Mouse (Mus musculus) cortical plate, adult 2 months (tissue): ENCODE measurements at regions not wholly inside any gene's neighbourhood (a gene's known extent, or its start where the extent isn't known, plus 50 kb on each side); places are given as distances from the start of the nearest gene placed in this dataset.
"Not testable (repeated sequence)": the region's sequence is repeated elsewhere in the genome, so short reads cannot be mapped to it uniquely, and the experiment has no call there.

Experiments
- H3K27ac ChIP-seq: fragments of 200-500 bp; 2 replicates; pipeline ENCODE4 v1.5.1; 2012; ENCODE audit warnings: low read length, control low read depth, inconsistent platforms; ENCODE audit not compliant: insufficient read depth
- H3K4me1 ChIP-seq: fragments of 200-500 bp; 2 replicates; pipeline ENCODE4 v1.6.1; 2011; ENCODE audit warnings: low read length; ENCODE audit not compliant: control insufficient read depth, insufficient read depth
- H3K4me3 ChIP-seq: fragments of 200-500 bp; 2 replicates; pipeline ENCODE4 v1.5.1; 2011; ENCODE audit warnings: mild to moderate bottlenecking, low read length, control low read depth; ENCODE audit not compliant: insufficient read depth
- CTCF ChIP-seq: fragments of 200-500 bp; IDR thresholded peaks from 2 replicates; pipeline ENCODE4 v1.5.1; 2011; ENCODE audit warnings: mild to moderate bottlenecking, control low read depth, low read length; ENCODE audit not compliant: insufficient read depth; ENCODE audit errors: extremely low read depth
- POLR2A ChIP-seq: fragments of 200-500 bp; IDR thresholded peaks from 2 replicates; pipeline ENCODE4 v1.6.1; 2011; ENCODE audit warnings: mild to moderate bottlenecking, low read length, control low read depth; ENCODE audit not compliant: insufficient read depth; ENCODE audit errors: extremely low read depth

DNA sequence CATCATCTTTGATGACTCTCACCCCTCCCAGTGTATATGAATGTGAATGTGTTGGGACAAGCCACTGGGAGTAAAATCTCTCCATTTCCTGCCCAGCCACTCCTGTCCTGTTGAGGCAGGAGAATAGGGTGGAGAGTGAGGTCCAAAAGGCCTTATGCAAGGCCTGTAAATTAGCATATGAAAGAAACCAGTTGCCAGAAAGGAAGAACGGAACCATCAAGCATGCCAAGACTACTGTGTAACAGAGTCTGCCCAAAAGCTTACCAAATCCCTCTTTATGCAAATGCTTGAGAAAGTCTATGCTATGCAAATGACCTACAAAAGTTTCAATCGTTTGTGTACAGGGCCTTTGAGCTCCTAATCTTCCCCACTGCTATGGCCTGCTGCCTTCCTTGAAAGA, 404.0 kb upstream of the Tbl1xr1 start:
- H3K4me1 ChIP-seq: no peaks in the 10 kb centered on the region
- H3K27ac ChIP-seq: no peak overlapping the region
- no peak overlapping the region for H3K4me3 ChIP-seq
- TF ChIP-seq CTCF (no peak), POLR2A (no peak)

- Histone ChIP-seq H3K4me1 (no peaks in the 10 kb centered on the region), H3K4me3 (no peak overlapping the region), H3K27ac (no peak overlapping the region)
- TF ChIP-seq POLR2A (no peak), CTCF (no peak)
Observed at GRCm38 (mm10) chr3:21673466-21673865, 403.0 kb upstream of the Tbl1xr1 start.

DNA sequence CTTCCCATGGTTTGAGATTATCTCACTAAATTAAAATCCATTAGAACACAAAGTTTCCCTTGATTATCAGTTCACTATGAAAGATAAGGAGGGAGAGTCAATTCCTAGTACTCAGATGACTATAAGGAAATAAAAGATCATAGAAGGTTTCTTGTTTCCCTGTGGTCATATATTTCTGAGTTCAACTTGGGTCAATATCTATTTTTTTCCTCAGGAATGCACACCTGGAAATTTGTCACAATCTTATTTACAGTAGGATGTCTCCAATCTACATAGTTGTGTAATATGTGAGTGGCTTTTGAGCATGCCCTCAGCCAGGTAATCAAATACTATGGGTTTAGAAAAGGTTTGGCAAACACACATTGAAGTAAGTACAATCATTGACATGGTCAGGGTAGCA, 398.2 kb upstream of the Tbl1xr1 start:
- TF ChIP-seq CTCF: no peak
- no peak for TF ChIP-seq POLR2A
- no peaks in the 10 kb centered on the region for H3K4me1 ChIP-seq
- H3K27ac ChIP-seq: no peak overlapping the region
- H3K4me3 ChIP-seq: no peak overlapping the region

- H3K27ac ChIP-seq: no peak overlapping the region
- no peak overlapping the region for H3K4me3 ChIP-seq
- H3K4me1 ChIP-seq: no peaks in the 10 kb centered on the region
- TF ChIP-seq POLR2A: no peak
- TF ChIP-seq CTCF: no peak
Observed at GRCm38 (mm10) chr3:21678734-21679133, 397.7 kb upstream of the Tbl1xr1 start.

GRCm38 (mm10) chr3:21697980-21698672, 378.3 kb upstream of the Tbl1xr1 start:
- not testable (repeated sequence) for H3K27ac ChIP-seq, H3K4me1 ChIP-seq, H3K4me3 ChIP-seq

- TF ChIP-seq POLR2A: no peak
- TF ChIP-seq CTCF: no peak
- Histone ChIP-seq H3K27ac (no peak overlapping the region), H3K4me1 (no peaks in the 10 kb centered on the region), H3K4me3 (no peak overlapping the region)
Observed at GRCm38 (mm10) chr3:21699526-21699925, 376.9 kb upstream of the Tbl1xr1 start.

DNA sequence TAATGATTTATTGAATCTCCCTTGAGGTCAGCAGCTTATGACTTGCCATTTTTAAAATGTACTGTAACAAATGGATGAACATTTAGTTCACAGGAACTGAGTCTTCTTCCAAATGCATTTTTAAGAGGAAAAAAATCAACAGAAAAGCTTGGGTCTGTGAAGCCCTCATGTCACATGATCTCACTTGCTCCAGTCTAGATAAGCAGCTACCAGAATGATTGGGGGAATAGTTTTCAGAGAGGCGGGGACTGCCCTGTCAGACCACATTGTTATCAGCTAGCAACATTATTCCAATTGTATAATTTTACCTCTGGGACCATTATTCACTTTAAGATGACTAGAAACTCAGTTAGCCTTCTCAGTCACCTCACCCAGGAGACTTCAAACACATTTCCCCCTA, 376.1 kb upstream of the Tbl1xr1 start:
- no peak for TF ChIP-seq CTCF
- no peak for TF ChIP-seq POLR2A
- Histone ChIP-seq H3K4me1 (no peaks in the 10 kb centered on the region), H3K27ac (no peak overlapping the region), H3K4me3 (no peak overlapping the region)

- H3K4me1 ChIP-seq: no peaks in the 10 kb centered on the region; the same call in 1 of the 2 replicates
- H3K4me3 ChIP-seq: no peak overlapping the region
- TF ChIP-seq CTCF: no peak
- TF ChIP-seq POLR2A: no peak
- H3K27ac ChIP-seq: no peak overlapping the region
Observed at GRCm38 (mm10) chr3:21726747-21727505, 349.5 kb upstream of the Tbl1xr1 start.

DNA sequence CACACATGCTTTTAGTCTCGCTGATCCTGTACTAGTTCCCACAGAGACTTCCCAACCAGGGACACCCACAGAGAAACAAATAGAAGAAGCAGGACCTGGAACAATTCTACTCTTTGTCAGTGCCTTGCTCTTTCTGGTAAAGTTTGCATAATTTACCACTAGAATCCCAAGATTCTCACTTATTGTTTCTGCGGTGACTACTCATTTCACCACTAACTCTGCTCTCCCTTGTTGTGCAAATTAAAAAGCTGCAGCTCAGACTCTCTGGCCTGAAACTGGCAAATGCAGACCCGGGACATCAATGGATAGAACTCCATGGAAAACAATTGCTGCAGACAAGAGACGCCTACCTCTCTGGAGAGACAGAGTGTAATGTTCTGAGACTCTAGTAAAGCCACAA, 348.4 kb upstream of the Tbl1xr1 start:
- Histone ChIP-seq H3K4me1 (no peaks in the 10 kb centered on the region; the same call in 1 of the 2 replicates), H3K4me3 (no peak overlapping the region), H3K27ac (no peak overlapping the region)
- no peak for TF ChIP-seq CTCF
- TF ChIP-seq POLR2A: no peak

GRCm38 (mm10) chr3:21729328-21729727, 347.1 kb upstream of the Tbl1xr1 start:
- H3K27ac ChIP-seq: no peak overlapping the region
- no peaks in the 10 kb centered on the region; the same call in 1 of the 2 replicates for H3K4me1 ChIP-seq
- TF ChIP-seq POLR2A: no peak
- TF ChIP-seq CTCF: no peak
- H3K4me3 ChIP-seq: no peak overlapping the region

DNA sequence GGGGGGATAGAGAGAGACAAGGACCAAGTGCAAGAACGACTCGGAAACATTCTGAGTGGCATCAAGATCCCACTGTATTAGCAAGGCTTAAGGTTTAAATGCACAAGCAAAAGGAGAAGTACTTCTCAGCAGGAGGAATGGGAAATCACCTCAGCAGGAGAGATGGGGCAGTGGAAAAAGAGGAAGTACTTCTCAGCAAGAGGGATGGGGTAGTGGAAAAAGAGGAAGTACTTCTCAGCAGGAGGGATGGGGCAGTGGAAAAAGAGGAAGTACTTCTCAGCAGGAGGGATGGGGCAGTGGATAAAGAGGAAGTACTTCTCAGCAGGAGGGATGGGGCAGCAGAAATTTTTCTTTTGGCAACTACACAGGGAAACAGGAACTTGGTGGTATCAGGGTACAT, 340.8 kb upstream of the Tbl1xr1 start:
- not testable (repeated sequence) for H3K4me1 ChIP-seq, H3K27ac ChIP-seq, H3K4me3 ChIP-seq
